Mouse (Mus musculus): ENCODE measurements around the gene Gm4707.

GRCm38 (mm10) chr17:71417008-71417407 is 42.7 kb downstream of the Gm4707 start:
- TF ChIP-seq CTCF (conservative IDR thresholded peaks at IDR 0.05; ENCODE audit: low read length), result no peak
- no peak for TF ChIP-seq POU5F1 (IDR thresholded peaks at IDR 0.05; ENCODE audit: borderline replicate concordance, low read length)
- no peak for TF ChIP-seq NANOG (IDR thresholded peaks at IDR 0.05; ENCODE audit: borderline replicate concordance, low read length)
